9 mouse cellular contexts compared by ENCODE assay signal in the genomic region with DNA sequence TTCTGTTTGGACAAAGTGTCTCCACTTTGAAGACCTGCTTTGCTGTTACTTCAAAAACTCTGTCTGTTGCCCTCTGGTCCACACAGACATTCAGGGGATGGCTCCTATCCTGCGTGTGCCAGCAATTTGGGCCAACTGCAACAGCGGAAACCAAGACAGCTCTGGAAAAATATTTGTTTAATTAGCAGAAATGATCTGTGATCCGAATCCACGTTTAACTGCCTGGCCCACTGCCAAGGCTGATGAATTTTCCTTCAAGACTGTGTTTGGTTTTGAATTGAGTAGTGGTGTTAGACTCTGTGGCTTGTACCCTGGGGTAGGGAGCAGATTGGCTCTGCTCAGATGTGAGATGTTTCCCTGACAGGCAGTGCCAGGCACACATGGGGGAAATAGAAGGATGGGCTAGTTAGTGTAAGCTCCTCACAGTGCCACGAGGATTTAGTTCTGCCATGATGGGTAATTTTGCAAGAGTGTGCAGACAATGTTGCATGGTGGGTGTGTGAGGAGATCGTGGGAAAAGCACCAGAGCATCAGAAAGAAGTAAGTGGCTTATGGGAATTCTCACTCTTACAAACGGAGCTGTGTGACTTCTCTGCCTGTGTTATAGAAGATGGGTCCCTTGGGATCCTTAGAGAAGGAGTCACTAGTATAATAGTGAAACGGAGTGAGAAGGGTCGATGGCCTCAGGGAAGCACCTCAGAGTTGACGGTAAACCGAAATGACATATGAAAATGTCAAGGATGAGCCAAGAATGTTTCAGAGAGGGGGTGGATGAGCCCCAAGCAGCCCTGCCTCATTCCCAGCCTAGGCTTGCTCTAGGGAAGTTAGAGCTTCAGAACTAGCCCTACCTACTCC. TPM values are rescaled to one million over a fixed set of nuclear protein-coding genes. Genes with fewer than 3 reads are reported as not detected.
DNase-seq lines count a peak whose midpoint lies in the region; ATAC-seq and TF ChIP-seq lines count a peak whose summit lies in the region.
"Had no signal": no experiment of that assay in that cellular context is flagged by ENCODE, and none has a peak within 500 bp of the region (broad histone marks: within the 10 kb centered on the region; RNA-seq: fewer than 3 reads in every experiment).

No protein-coding gene starts in this region.

- peak in 1 of 2 experiments; percentile 10 for DNase-seq in layer of hippocampus, adult 2 months (ENCODE audit: low spot score in 2 of 2)
- DNase-seq in layer of hippocampus, postnatal 36 days: no peak
- peak; percentile 80 for DNase-seq in brain, embryonic 14.5 days (ENCODE audit: low read depth)
- peak; percentile 58 for DNase-seq in left cerebral cortex, postnatal 4 days
- DNase-seq in right cerebral cortex, postnatal 14 days: peak; percentile 27
- no peak for DNase-seq in thymus, adult 2 months
- no peak for DNase-seq in ovary, adult 18-20 months (ENCODE audit: low spot score)

- intact Hi-C loops in left cerebral cortex, postnatal 4 days (cut with DNase I): no loop called here

- no peak for ATAC-seq in heart, embryonic 15.5 days (replicated peaks; ENCODE audit: insufficient number of reproducible peaks, insufficient read depth, low FRiP score, low read depth)

- no peak overlapping the region for H3K4me3 ChIP-seq in layer of hippocampus, adult 2 months
- no peak overlapping the region for H3K4me3 ChIP-seq in heart, embryonic 15.5 days
- no peak overlapping the region for H3K4me3 ChIP-seq in thymus, adult 2 months (ENCODE audit: control insufficient read depth, insufficient read depth, low read length)

- TF ChIP-seq CTCF in layer of hippocampus, adult 2 months (conservative IDR thresholded peaks at IDR 0.05): no peak
- no peak for TF ChIP-seq CTCF in brain, embryonic 14.5 days (IDR thresholded peaks at IDR 0.05; ENCODE audit: borderline replicate concordance, extremely low read depth, insufficient read depth, insufficient read length)
- TF ChIP-seq CTCF in thymus, adult 2 months (IDR thresholded peaks at IDR 0.05; ENCODE audit: borderline replicate concordance, control insufficient read depth, extremely low read depth, insufficient read depth, low read length, poor library complexity): no peak

- H3K4me1 ChIP-seq in heart, embryonic 15.5 days (replicated peaks): no peaks in the 10 kb centered on the region; the same call in 1 of the 2 replicates
- H3K4me1 ChIP-seq in thymus, adult 2 months (replicated peaks; ENCODE audit: control insufficient read depth, insufficient read depth, low read length): no peaks in the 10 kb centered on the region

- TF ChIP-seq POLR2A in brain, embryonic 14.5 days (IDR thresholded peaks at IDR 0.05; ENCODE audit: borderline replicate concordance, extremely low read depth, insufficient read depth, insufficient read length, poor library complexity, severe bottlenecking): no peak
- TF ChIP-seq POLR2A in thymus, adult 2 months (IDR thresholded peaks at IDR 0.05; ENCODE audit: control insufficient read depth, extremely low read depth, insufficient read depth, low read length, poor library complexity): no peak

- no peak overlapping the region for H3K9ac ChIP-seq in heart, embryonic 15.5 days

- no peaks in the 10 kb centered on the region for H3K36me3 ChIP-seq in heart, embryonic 15.5 days
- no peaks in the 10 kb centered on the region for H3K36me3 ChIP-seq in thymus, adult 2 months (ENCODE audit: control insufficient read depth, insufficient read depth, low read length)

- H3K27ac ChIP-seq in layer of hippocampus, adult 2 months: peak overlapping the region; percentile 52
- H3K27ac ChIP-seq in heart, embryonic 15.5 days: peak overlapping the region; percentile 34
- H3K27ac ChIP-seq in thymus, adult 2 months (ENCODE audit: control insufficient read depth, insufficient read depth, low read length): no peak overlapping the region

- H3K4me2 ChIP-seq in heart, embryonic 15.5 days: no peak overlapping the region

- no peaks in the 10 kb centered on the region for H3K27me3 ChIP-seq in heart, embryonic 15.5 days
- no peaks in the 10 kb centered on the region for H3K27me3 ChIP-seq in thymus, adult 2 months (ENCODE audit: control insufficient read depth, insufficient read depth, low read length)

- no peaks in the 10 kb centered on the region for H3K9me3 ChIP-seq in heart, embryonic 15.5 days (replicated peaks)

- 62% methylated on average over 11 of the region's 11 CpGs for WGBS in heart, embryonic 15.5 days
- WGBS in thymus, adult 2 months: 86% methylated on average over 11 of the region's 11 CpGs

RNA-seq across cellular contexts. Expression of a gene that starts 33.7 kb away (rescaled TPM):
- not detected for total RNA-seq in layer of hippocampus, adult 2 months (2021)
- total RNA-seq in layer of hippocampus, postnatal 36 days (2021): not detected
- 0.11 and 0.43 TPM in 2 replicates for polyA plus RNA-seq in brain, embryonic 14.5 days (2012; rRNA removed)
- polyA plus RNA-seq in heart, embryonic 15.5 days (2015; fragmentation: Nextera tagmentation; extraction: Ambion mirVana): 0.37 TPM in 1 of 2 replicates, not detected in the other
- not detected for total RNA-seq in left cerebral cortex, postnatal 4 days (2021)
- 3.5 and 4.9 TPM in 2 replicates for polyA plus RNA-seq in thymus, adult 2 months (2012; rRNA removed)
- polyA plus RNA-seq: heart, embryonic 14.5 days had no signal

Comparison
In these comparisons a context has a peak if more than half of its experiments do, and no peak if none do; other contexts are left out.
1. DNase-seq: peak in brain, embryonic 14.5 days (single experiment), left cerebral cortex, postnatal 4 days (single experiment) and right cerebral cortex, postnatal 14 days (single experiment); none in layer of hippocampus, postnatal 36 days (0 of 2), thymus, adult 2 months (single experiment) and ovary, adult 18-20 months (single experiment).